Mouse (Mus musculus): ENCODE data around the gene Krt6b. TPM values are rescaled to one million over a fixed set of nuclear protein-coding genes. Genes with fewer than 3 reads are reported as not detected.

The Krt6b gene
- total and polyA plus RNA-seq, 2 experiments from 2014 or later, result not detected

DNA sequence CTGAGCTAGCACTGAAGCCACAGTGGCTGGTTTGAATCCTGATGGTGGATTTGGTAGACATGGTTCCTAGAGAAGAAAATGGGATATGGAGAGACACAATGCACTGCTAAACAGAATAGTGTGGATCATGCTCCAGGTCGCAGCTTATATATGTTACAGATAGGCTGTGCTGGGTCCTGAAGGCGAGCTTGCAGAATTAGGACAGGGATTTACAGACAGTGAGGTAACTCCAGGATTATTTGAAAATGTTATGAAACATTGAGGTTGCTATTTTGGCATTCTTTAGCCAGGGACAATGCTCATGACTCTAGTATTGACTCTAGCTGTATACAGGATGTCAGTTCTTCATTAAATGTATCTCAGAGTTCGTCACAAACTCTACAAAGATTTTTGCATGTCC lies 32.8 kb downstream of the Krt6b start, which contains the start of gene Gm5478:
Gene Gm5478 (minus strand): TSS at position 101 of the 400 bp plus-strand sequence.
- no peaks in the 10 kb centered on the region for H3K4me1 ChIP-seq (ENCODE audit: insufficient read depth, low read length)
- DNase-seq (ENCODE audit: low spot score), result no peak
- TF ChIP-seq CTCF (IDR thresholded peaks at IDR 0.05), result no peak
- H3K9ac ChIP-seq (replicated peaks; ENCODE audit: low read length, poor library complexity, severe bottlenecking), result no peak within 1 kb of the TSS
- H3K27me3 ChIP-seq (ENCODE audit: insufficient read depth, low read length), result no peaks in the 10 kb centered on the region
- no peak for ATAC-seq (ENCODE audit: low FRiP score)
- no peak within 1 kb of the TSS for H3K4me3 ChIP-seq (ENCODE audit: low read depth, low read length)
- no peaks in the 10 kb centered on the region for H3K9me3 ChIP-seq (ENCODE audit: low read length)
- 76% methylated on average over 3 of the region's 3 CpGs for WGBS
- H3K27ac ChIP-seq (ENCODE audit: low read depth, low read length), result no peak within 1 kb of the TSS
- H3K36me3 ChIP-seq (ENCODE audit: insufficient read depth, low read length), result no peaks in the 10 kb centered on the region
- no peak within 1 kb of the TSS for H3K4me2 ChIP-seq (ENCODE audit: low read depth, low read length, poor library complexity, severe bottlenecking)

DNA sequence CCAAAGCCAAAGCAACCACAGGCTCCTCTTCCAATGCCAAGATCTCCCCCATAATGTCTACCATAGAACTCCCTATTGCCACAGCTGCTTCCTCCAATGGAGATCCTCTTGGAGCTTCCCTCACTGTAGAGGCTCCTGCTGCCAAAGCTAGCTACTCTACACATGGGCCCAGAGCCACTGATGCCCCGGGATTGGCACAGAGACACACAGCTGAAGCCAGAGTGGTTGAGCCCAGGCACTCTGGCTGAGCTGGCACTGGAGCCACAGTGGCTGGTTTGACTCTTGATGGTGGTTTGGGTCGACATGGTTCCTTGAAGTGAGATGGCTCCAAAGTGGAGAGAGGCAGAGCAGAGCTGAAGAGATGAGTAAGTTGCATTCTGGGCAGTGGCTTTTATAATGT lies 52.2 kb downstream of the Krt6b start, which contains the start of gene Gm5414:
Gene Gm5414 (minus strand): TSS at position 305 of the 400 bp plus-strand sequence.
- ATAC-seq (ENCODE audit: low FRiP score) (no peak), DNase-seq (ENCODE audit: low spot score) (no peak)
- H3K27me3 ChIP-seq (ENCODE audit: insufficient read depth, low read length), result no peaks in the 10 kb centered on the region
- WGBS, result 69% methylated on average over 2 of the region's 2 CpGs
- no peaks in the 10 kb centered on the region for H3K36me3 ChIP-seq (ENCODE audit: insufficient read depth, low read length)
- no peak within 1 kb of the TSS for H3K9ac ChIP-seq (replicated peaks; ENCODE audit: low read length, poor library complexity, severe bottlenecking)
- H3K27ac ChIP-seq (ENCODE audit: low read depth, low read length), result no peak within 1 kb of the TSS
- H3K4me3 ChIP-seq (ENCODE audit: low read depth, low read length), result no peak within 1 kb of the TSS
- no peak for TF ChIP-seq CTCF (IDR thresholded peaks at IDR 0.05)
- no peaks in the 10 kb centered on the region for H3K4me1 ChIP-seq (ENCODE audit: insufficient read depth, low read length)
- H3K4me2 ChIP-seq (ENCODE audit: low read depth, low read length, poor library complexity, severe bottlenecking), result no peak within 1 kb of the TSS
- no peaks in the 10 kb centered on the region for H3K9me3 ChIP-seq (ENCODE audit: low read length)

Small RNA genes within 50 kb of the gene (microRNA-seq; reads per million reads assigned to microRNA genes)
- gene Gm44323 (ENCODE audit: borderline number of aligned reads) (not detected), gene Gm44342 (ENCODE audit: borderline number of aligned reads) (not detected), gene Gm44383 (ENCODE audit: borderline number of aligned reads) (not detected), gene Gm44479 (ENCODE audit: borderline number of aligned reads) (not detected)

Other genes starting within 250 kb of the Krt6b start
- 0.76 and 1.2 TPM in 2 replicates for gene Krt87, start 241.5 kb downstream of the Krt6b start, total RNA-seq (2014; rRNA removed)
- 0.76 and 0.84 TPM in 2 replicates for gene Krt87, start 241.5 kb downstream of the Krt6b start, polyA plus RNA-seq (2015; fragmentation: Nextera tagmentation; extraction: Ambion mirVana)
- gene Krt88, start 232.5 kb downstream of the Krt6b start, total RNA-seq (2014; rRNA removed), result not detected in 2 replicates
- gene Krt88, start 232.5 kb downstream of the Krt6b start, polyA plus RNA-seq (2015; fragmentation: Nextera tagmentation; extraction: Ambion mirVana), result not detected in 2 replicates
- 0.28 and 0.49 TPM in 2 replicates for gene Krt81, start 216.5 kb downstream of the Krt6b start, total RNA-seq (2014; rRNA removed)
- 0.17 TPM in 1 of 2 replicates, not detected in the other for gene Krt81, start 216.5 kb downstream of the Krt6b start, polyA plus RNA-seq (2015; fragmentation: Nextera tagmentation; extraction: Ambion mirVana)
- 0.38 TPM in 1 of 2 replicates, not detected in the other for gene Krt86, start 206.8 kb downstream of the Krt6b start, total RNA-seq (2014; rRNA removed)
- 0.15 and 0.17 TPM in 2 replicates for gene Krt86, start 206.8 kb downstream of the Krt6b start, polyA plus RNA-seq (2015; fragmentation: Nextera tagmentation; extraction: Ambion mirVana)
- not detected in 2 replicates for gene Krt83, start 188.8 kb downstream of the Krt6b start, total RNA-seq (2014; rRNA removed)
- not detected in 2 replicates for gene Krt83, start 188.8 kb downstream of the Krt6b start, polyA plus RNA-seq (2015; fragmentation: Nextera tagmentation; extraction: Ambion mirVana)
- gene Gm49425, start 163.0 kb downstream of the Krt6b start, total RNA-seq (2014; rRNA removed), result not detected in 2 replicates
- gene Gm49425, start 163.0 kb downstream of the Krt6b start, polyA plus RNA-seq (2015; fragmentation: Nextera tagmentation; extraction: Ambion mirVana), result not detected in 2 replicates
- not detected in 2 replicates for gene Krt84, start 147.5 kb downstream of the Krt6b start, total RNA-seq (2014; rRNA removed)
- gene Krt84, start 147.5 kb downstream of the Krt6b start, polyA plus RNA-seq (2015; fragmentation: Nextera tagmentation; extraction: Ambion mirVana), result not detected in 2 replicates
- gene Krt82, start 129.6 kb downstream of the Krt6b start, total RNA-seq (2014; rRNA removed), result not detected in 2 replicates
- not detected in 2 replicates for gene Krt82, start 129.6 kb downstream of the Krt6b start, polyA plus RNA-seq (2015; fragmentation: Nextera tagmentation; extraction: Ambion mirVana)
- gene Krt90, start 117.3 kb downstream of the Krt6b start, total RNA-seq (2014; rRNA removed), result 0.09 TPM in 1 of 2 replicates, not detected in the other
- gene Krt90, start 117.3 kb downstream of the Krt6b start, polyA plus RNA-seq (2015; fragmentation: Nextera tagmentation; extraction: Ambion mirVana), result 0.41 and 0.50 TPM in 2 replicates
- gene Krt75, start 106.4 kb downstream of the Krt6b start, total RNA-seq (2014; rRNA removed), result 0.05 TPM in 1 of 2 replicates, not detected in the other
- 0.12 TPM in 2 replicates for gene Krt75, start 106.4 kb downstream of the Krt6b start, polyA plus RNA-seq (2015; fragmentation: Nextera tagmentation; extraction: Ambion mirVana)
- not detected in 2 replicates for gene Gm5414, start 52.1 kb downstream of the Krt6b start, total RNA-seq (2014; rRNA removed)
- not detected in 2 replicates for gene Gm5414, start 52.1 kb downstream of the Krt6b start, polyA plus RNA-seq (2015; fragmentation: Nextera tagmentation; extraction: Ambion mirVana)
- gene Gm5478, start 32.9 kb downstream of the Krt6b start, total RNA-seq (2014; rRNA removed), result not detected in 2 replicates
- gene Gm5478, start 32.9 kb downstream of the Krt6b start, polyA plus RNA-seq (2015; fragmentation: Nextera tagmentation; extraction: Ambion mirVana), result not detected in 2 replicates
- not detected in 2 replicates for gene Krt6a, start 14.0 kb upstream of the Krt6b start, total RNA-seq (2014; rRNA removed)
- gene Krt6a, start 14.0 kb upstream of the Krt6b start, polyA plus RNA-seq (2015; fragmentation: Nextera tagmentation; extraction: Ambion mirVana), result not detected in 2 replicates
- gene Krt5, start 32.6 kb upstream of the Krt6b start, total RNA-seq (2014; rRNA removed), result 6.4 TPM in 1 of 2 replicates, not detected in the other
- 0.14 TPM in 1 of 2 replicates, not detected in the other for gene Krt5, start 32.6 kb upstream of the Krt6b start, polyA plus RNA-seq (2015; fragmentation: Nextera tagmentation; extraction: Ambion mirVana)
- gene Krt71, start 62.8 kb upstream of the Krt6b start, total RNA-seq (2014; rRNA removed), result 2.8 TPM in 1 of 2 replicates, not detected in the other
- 0.25 and 0.27 TPM in 2 replicates for gene Krt71, start 62.8 kb upstream of the Krt6b start, polyA plus RNA-seq (2015; fragmentation: Nextera tagmentation; extraction: Ambion mirVana)
- gene Krt72, start 106.2 kb upstream of the Krt6b start, total RNA-seq (2014; rRNA removed), result not detected in 2 replicates
- not detected in 2 replicates for gene Krt72, start 106.2 kb upstream of the Krt6b start, polyA plus RNA-seq (2015; fragmentation: Nextera tagmentation; extraction: Ambion mirVana)
- 1.3 TPM in 1 of 2 replicates, not detected in the other for gene Krt73, start 122.1 kb upstream of the Krt6b start, total RNA-seq (2014; rRNA removed)
- 0.36 and 0.39 TPM in 2 replicates for gene Krt73, start 122.1 kb upstream of the Krt6b start, polyA plus RNA-seq (2015; fragmentation: Nextera tagmentation; extraction: Ambion mirVana)
- gene Krt2, start 137.9 kb upstream of the Krt6b start, total RNA-seq (2014; rRNA removed), result not detected in 2 replicates
- 0.12 TPM in 1 of 2 replicates, not detected in the other for gene Krt2, start 137.9 kb upstream of the Krt6b start, polyA plus RNA-seq (2015; fragmentation: Nextera tagmentation; extraction: Ambion mirVana)
- 18.3 and 45.5 TPM in 2 replicates for gene Krt1, start 170.5 kb upstream of the Krt6b start, total RNA-seq (2014; rRNA removed)
- 20.0 and 22.7 TPM in 2 replicates for gene Krt1, start 170.5 kb upstream of the Krt6b start, polyA plus RNA-seq (2015; fragmentation: Nextera tagmentation; extraction: Ambion mirVana)
- 1.2 and 1.4 TPM in 2 replicates for gene Krt77, start 189.4 kb upstream of the Krt6b start, total RNA-seq (2014; rRNA removed)
- gene Krt77, start 189.4 kb upstream of the Krt6b start, polyA plus RNA-seq (2015; fragmentation: Nextera tagmentation; extraction: Ambion mirVana), result 1.5 and 1.6 TPM in 2 replicates
- not detected in 2 replicates for gene Krt76, start 212.6 kb upstream of the Krt6b start, total RNA-seq (2014; rRNA removed)
- not detected in 2 replicates for gene Krt76, start 212.6 kb upstream of the Krt6b start, polyA plus RNA-seq (2015; fragmentation: Nextera tagmentation; extraction: Ambion mirVana)
- 0.38 TPM in 1 of 2 replicates, not detected in the other for gene Krt4, start 244.4 kb upstream of the Krt6b start, total RNA-seq (2014; rRNA removed)
- not detected in 2 replicates for gene Krt4, start 244.4 kb upstream of the Krt6b start, polyA plus RNA-seq (2015; fragmentation: Nextera tagmentation; extraction: Ambion mirVana)